Mouse (Mus musculus) forelimb bud, embryonic 11.5 days (tissue): Measurements from ENCODE around the gene Snapc3.
"Not testable (repeated sequence)": the region's sequence is repeated elsewhere in the genome, so short reads cannot be mapped to it uniquely, and the experiment has no call there.

Experiments used
- DNase-seq: peaks from one replicate; pipeline ENCODE4 v3.0.0-alpha.2; 2012; ENCODE audit warnings: low read depth, low spot score

Snapc3 gene

DNA sequence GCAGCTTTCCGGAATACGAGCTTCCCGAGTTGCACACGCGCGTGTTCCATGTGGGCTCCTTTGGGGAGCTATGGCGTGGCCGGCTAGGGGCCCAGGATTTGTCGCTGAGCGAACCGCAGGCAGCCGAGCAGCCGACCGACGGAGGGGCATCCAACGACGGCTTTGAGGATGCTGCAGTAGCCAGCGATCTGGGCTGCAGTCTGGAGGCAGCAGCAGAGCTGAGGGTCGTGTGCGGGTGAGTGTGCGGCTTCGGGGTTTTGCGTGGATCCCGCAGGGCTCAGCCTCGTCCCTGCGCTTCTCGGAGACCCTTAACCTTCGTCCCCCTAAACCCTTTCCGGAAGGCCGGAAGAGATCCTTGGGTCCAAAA lies 279 bp downstream of the Snapc3 start:
- peak; percentile 11 for DNase-seq

DNA sequence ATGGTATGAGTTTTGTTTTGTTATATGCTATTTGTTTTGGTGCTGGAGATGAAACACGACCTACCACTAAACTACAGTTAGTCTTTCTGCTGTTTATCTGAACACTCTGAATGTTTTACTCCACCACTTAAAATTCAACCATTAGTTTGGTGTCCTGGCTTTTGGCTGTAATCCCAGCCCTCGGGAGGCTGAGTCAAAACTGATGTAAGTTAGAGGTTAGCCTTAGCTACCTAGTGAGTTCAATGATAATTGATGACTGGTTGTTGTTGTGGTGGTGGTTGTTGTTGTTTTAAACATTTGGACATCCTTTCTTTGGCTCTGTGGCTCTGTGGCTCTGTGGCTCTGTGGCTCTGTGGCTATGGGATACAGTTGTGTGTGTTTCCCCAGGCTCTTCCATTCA lies 1.3 kb downstream of the Snapc3 start:
- no peak for DNase-seq

DNA sequence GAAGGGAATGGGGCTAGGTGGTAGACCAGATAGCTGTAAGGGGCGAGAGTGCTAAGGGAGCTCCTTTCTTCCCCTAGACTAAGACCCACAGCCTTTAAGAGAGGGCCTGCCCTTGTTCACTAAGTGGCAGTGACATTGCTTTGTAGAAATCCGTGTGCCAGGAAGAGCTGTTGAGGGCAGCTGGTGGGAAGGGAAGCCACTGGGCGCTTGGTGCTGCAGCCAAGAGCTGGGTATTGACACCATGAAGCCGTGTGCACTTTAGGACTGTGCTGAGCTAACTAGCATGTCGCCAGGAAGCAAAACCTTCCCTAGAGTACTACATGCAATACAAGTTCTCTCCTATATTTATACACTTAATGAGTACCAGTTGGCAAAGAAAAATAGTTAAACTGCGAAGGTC lies 6.1 kb downstream of the Snapc3 start:
- DNase-seq: no peak

DNA sequence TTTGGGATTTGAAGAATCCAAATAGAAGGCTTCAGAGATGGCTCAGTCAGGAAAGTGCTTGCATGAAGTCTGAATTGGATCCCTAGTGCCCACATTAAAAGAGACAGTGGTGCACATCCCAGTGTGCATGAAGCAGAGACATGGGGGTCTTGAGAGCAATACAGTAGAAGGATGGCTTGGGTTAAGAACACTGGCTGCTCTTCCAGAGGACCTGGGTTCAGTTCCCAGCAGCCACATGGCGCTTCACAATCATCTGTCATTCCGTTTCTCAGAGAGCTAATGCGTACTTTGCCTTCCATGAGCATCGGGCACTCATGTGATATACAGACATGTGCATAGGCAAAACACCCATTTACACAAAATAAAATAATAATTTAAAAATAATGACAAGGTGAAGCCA lies 7.6 kb downstream of the Snapc3 start:
- no peak for DNase-seq

DNA sequence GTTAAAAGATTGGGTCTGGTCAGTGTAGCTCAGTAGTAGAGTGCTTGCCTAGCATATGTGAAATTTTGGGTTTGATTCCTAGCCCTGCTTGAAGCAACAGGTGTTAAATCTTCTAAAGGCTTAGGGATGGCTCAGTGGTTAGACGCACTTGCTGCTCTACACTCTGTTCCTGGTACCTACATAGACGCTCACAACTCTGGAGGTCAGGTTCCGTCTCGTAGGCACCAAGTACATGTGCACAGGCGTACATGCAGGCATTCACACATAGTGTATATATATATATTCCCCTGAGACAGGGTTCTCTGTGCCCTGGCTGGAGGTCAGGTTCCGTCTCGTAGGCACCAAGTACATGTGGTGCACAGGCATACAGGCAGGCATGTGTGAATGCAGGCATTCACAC lies 9.6 kb downstream of the Snapc3 start:
- DNase-seq: no peak

DNA sequence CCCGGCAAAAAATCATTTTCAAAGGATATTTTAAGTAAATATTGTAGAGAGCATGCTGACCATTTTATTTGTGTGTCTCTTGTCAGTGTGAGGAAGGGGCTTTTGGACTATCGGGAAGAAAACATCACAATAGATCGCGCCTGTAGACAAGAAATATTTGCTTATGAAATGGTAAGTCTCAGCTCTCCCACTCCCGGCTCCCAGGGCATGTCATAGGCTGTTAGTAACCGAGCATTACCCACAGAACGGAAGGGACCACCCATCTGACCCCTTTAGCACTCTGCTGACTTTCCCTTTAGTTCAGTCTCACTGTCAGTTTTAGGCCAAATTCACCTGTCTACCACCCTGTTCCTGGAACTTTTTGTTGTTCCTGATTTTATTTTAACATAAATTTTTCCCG lies 10.2 kb downstream of the Snapc3 start:
- DNase-seq: no peak

DNA sequence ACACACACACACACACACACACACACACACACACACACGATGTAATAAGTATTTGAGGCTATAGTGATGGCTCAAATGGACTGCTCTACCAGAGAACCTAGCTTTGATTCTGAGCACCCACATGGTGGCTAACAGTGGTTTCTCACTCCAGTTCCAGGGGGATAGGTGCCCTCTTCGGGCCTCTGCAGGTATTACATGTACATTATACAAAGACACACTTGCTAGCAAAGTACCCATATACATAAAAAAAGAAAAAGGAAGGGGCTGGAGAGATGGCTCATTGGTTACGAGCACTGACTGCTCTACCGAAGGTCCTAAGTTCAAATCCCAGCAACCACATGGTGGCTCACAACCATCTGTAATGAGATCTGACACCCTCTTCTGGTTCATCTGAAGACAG lies 11.3 kb downstream of the Snapc3 start:
- peak; percentile 16 for DNase-seq

DNA sequence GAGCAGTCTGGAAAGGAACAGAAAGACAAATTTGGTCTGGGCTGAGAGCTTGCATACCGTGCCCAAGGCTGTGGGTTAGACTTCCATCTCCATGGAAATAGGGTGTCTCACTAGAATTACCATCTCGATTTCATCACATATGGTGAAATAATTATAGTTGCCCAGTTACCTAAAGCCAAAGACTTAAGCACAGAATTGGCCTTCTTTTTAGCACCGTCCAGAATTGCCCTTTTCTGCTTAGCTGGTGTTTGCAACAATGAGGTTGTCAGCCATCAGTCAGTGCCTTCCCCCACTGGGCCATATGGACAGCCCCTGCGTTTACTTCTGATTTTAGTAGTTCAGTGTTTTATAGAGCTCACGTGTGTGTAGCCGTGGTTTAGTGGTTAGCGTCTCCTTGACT lies 14.4 kb downstream of the Snapc3 start:
- DNase-seq: no peak

DNA sequence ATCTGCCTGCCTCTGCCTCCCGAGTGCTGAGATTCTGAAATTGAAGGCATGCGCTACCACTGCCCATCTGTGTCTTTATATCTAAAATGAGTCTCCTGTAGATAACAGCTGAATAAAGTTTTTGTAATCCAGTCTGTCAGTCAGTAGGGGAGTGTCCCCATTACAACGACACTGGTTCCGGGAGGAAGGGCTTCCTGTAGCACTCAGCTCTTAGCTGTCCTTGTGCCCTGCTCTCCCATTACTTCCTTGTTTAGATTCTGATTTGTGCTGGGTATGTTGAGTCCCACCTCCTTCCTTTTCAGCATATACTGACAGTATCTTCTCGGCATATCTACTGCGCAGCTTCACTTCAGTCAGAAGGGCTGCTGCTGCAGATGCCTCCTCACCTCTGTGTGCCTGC lies 15.4 kb downstream of the Snapc3 start:
- DNase-seq: no peak

DNA sequence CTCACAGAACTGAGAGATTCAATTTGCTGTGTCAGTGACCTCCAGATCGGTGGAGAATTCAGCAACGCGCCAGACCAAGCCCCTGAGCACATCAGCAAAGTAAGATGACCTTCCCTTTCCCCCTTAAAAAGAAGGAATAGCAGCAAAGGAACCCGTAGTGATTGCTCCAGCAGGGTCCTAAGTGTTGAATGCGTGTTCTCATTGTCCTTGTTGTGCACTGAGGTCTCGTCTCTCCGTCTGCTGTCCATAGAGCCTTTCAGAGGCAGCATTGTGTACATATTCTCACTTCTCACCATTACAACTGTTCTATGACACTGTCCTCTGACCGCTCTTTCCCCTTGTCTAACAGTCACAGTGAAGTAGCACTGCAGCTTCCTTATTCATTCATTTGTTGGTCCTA lies 18.9 kb downstream of the Snapc3 start:
- DNase-seq: no peak

DNA sequence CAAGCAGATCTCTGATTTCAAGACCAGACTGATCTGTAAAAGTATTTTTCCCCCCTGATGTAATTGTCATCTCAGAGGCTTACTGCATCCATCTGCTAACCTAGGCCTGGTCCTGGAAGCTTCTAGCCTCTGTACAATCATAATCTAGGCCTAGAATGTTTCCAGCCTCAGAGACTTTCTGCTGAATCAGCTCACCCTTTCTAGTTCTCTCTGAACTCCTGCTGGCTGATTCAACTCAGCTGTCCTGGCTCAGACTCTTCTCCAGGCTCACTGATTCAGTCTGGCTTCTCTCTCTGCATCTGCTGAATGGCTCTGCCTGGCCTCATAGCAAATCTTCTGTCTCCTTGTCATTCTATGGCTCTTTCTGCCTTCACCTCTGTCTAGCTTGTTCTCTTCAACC lies 20.6 kb downstream of the Snapc3 start:
- no peak for DNase-seq

DNA sequence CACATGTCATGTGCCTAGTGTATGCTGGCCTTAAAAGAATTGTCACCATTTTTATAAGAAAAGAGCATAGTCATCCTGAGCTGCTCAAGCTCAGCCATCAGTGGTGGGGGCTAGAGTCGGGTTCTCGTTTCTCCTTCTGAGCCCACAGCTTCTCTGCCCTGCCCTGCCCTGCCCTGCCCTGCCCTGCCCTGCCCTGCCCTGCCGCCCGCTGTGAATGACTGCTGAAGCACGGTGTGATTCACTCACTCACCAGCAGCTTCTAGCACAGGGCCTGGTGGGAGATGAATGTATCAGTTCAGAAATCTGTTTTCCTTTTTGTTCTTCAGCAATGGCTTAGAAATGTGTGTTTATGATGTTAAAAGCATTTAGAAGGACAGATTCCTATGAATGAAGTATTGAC lies 21.5 kb downstream of the Snapc3 start:
- no peak for DNase-seq

DNA sequence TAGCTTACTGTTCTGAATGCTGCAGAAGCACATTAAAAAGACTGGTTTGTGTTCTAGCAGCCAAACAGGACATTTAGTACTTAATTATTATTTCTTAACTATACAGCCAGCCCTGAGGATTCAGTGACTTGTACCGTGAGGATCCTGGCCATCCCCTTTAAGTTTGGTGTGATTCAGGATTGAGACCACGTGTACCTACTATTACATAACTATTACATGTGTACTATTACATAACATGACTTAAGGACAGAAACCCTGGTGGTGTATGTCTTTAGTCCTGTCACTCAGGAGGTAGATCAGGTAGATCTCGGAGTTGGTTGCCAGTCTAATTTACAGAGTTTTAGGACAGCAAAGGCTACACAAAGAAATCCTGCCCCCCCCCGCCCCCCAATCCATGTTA lies 23.5 kb downstream of the Snapc3 start:
- no peak for DNase-seq

DNA sequence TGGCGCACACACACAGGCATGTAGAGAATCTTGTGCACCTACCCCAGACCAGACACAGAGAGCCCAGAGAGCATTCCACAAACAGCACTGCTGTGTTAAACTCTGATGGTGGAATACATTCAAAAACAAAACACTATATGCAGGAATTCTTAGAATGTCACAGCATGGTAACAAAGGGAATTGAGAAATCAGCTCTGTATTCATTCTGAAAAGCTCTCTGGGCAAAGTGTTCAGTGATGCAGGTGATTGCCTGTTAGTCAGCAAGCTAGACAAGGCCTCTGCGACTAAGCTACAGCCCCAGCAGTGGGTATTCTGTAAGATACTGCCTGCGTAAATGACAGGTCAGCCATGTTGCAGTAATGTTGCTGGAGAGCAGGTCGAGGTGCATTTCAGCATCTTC lies 33.3 kb downstream of the Snapc3 start:
- DNase-seq: no peak

DNA sequence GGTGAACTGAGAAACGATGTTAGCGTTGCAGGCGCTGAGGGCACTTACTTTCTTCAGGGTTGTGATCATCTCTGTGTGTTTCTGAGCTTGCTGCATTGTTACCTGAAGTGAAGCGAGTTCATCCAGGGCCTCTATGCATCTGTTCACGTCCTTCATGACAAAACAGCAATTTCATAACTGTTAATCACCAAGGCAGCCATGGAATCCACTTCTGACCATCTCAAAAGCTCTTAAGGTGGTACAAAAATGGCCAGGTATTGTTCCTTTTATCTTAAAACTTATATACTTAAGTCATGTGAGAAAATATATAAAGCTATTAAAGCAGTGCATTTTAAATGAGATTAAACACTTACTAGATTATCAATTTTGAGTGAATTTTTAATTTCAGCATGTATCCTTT lies 42.6 kb downstream of the Snapc3 start:
- no peak for DNase-seq

DNA sequence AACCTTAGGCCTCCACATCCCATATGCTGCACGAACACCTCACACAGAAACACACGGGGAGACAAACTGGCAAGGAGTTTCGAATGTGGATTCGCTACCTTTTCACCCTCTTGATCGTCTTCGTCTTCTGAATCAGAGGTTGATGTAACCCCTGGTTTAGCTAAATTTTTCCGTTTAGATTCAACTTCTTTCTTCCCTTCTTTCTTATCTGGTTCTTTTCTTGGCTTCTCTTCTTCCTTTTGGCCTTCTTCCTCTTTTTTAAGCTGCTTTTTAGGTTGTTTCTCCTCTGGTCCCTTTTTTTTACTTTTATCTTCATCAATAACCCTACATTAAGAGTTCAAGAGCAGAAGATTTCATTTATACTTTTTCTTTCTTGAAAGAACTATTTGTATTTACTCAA lies 47.3 kb downstream of the Snapc3 start:
- DNase-seq: no peak

DNA sequence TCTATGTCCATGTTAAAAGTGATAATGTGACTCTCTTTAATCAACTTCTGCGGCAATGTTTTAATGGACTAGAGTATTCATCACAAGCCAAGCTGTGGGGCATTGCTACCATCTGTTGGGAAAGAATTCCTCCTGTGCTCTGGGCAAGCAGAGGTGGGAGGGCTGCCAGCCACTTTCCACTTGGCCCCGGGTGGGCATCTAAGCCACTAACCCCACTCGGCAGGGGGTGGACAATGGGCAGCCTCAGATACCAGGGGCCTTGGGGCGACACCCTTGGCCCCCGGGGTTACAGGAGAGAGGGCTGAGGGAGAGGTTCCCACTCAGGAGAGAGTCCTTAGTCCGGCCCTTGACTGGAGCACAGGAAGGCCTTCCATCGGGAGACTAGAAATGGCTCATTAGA lies 50.1 kb downstream of the Snapc3 start:
- DNase-seq: no peak

DNA sequence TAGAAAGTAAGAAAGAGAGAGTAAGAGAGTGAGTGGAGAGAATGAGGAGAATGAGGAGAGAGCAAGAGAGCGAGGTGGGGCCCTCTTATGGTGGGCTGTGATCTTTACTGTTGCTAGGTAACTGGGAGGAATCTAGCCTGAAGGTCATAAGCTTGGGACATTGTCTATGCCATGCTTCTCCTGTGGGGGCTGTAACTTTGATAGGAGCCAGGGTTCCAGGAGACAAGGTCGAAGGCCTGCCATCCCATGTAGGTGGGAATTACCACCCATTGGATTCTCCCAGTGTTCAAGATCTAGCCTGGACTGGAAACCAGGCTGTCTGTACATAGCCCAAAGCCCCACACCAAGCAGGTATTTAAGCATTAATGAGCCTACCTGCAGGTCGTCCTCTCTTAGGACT lies 50.7 kb downstream of the Snapc3 start:
- DNase-seq: no peak

DNA sequence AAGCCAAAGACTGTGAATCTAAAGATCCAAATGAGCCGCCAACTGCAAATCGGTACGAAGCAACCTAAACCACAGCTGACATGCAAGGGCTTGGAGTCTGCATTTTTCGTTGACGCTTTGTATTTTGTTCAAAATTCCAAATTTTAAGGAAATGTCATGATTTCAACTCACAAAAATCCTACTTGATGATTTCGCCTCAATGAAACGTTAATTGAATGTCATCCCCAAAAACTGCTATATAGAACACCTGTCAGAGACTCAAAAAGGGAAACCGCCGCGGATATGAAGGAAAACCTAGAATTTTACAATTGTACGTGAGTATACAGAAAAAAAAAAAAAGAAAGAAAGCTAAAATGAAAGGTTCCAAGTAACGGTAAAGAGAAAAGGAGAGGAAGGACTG lies 67.7 kb downstream of the Snapc3 start:
- DNase-seq: no peak

DNA sequence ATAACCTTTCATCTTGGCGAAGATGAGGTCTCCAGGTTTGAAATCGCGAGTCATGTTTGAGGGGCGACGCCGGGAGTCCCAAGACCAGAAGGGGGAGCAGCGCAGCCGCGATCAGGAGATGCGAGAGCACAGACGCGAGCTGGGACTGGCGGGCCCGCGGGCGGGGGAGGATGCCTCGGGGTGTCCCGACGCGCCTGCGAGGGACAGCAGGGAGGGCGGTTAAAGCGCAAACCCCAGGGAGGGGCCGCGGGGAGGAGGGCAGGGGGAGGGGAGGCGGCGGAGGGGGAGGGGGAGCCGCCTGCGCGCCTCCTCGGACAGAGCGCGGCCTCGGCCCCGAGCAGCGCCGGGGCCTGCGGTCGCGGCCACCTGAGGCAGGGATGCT lies 68.2 kb downstream of the Snapc3 start:
- DNase-seq: peak; percentile 89

DNA sequence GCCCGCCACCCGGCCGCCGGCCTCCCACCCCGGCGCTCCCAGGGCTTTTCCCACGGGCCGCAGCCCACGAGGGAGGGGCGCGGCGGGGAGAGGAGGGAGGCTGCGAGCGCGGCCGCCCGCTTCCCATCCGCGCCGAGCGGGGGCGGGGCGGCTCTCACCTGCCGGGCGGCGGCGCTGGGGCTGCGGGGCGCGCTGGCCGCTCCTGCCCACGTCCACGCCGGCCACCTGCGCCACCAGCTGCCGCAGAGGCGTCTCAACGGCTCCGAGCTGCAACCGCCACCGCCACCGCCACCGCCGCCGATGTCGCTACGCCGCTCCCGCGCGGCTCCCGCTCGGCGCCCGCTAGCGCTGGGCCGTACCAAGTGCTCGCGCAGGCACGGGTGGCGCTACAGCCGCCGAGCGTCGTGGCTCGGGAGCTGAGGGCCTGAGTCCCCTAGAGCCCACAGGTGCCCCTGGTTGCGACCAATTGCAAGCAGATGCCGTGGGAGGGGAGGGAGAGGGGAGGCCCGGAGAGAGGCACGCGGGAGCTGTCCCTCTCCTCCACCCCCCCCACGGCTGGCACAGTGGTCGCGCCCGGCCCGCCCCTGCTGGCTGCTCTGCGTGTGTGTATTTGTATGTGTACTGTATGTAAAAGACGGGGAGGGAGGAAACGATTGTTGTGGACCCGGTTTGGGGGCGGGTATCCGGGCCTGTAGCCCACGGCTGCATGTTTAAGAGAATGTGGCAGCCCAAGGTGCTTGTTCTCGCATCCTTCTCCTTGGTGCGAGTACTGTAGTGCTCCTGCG lies 68.8 kb downstream of the Snapc3 start, which contains the start of gene Psip1:
Psip1 (minus strand) TSS at position 343 of the 785 bp plus-strand sequence.
- peak; percentile 91 for DNase-seq

DNA sequence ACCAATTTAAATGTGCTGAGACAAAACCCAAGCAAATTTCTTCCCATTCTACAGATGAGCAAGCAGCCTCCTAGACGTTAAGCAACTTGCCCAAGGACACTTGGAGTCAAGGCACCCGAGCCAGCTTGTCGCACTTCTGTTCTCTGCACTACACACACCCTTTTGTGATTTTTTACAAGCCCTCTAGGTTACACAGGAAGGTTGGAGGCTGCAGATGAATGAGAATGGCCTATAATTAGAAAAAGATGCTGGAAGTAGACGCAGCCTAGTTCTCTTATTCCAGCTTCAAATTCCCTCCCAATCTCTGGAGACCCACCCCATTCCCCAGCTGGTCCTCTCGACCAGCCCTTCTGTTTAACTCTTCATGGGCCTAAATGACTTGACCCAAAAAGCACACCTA lies 71.6 kb downstream of the Snapc3 start:
- DNase-seq: peak; percentile 74

DNA sequence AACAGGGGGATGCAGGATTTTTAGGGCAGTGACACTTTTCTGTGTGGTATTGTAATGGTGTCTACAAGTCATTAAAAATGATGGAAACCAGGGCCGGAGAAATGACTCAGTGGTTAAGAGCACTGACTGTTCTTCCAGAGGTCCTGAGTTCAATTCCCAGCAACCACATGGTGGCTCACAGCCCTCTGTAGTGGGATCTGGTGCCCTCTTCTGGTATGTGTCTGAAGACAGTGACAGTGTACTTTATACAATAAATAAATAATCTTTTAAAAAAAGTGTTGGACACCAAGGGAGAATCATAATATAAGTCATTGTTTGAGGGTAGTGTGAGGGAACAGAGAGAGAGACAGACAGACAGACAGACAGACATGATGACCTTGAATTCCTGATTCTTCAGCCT lies 75.6 kb downstream of the Snapc3 start:
- no peak for DNase-seq

DNA sequence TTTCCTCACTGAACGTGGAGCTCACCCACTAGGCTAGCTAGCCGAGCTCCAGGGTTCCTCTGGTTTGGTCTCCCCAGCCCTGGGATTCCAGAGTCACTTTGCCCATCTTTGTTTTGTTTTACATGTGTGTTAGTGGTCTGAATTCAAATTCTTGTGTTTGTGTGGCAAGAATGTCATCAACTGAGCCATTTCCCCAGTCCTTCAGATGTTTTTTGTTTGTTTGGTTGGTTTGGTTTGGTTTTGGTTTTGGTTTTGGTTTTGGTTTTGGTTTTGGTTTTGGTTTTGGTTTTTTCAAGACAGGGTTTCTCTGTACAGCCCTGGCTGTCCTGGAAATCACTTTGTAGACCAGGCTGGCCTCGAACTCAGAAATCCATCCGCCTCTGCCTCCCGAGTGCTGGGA lies 79.5 kb downstream of the Snapc3 start:
- DNase-seq: not testable (repeated sequence)
